Mouse (Mus musculus): ENCODE data around the gene Zmynd12.

The Zmynd12 gene
- long read RNA-seq, experiment 1, partial matches to known transcripts = 0 of 6 reads
- long read RNA-seq, experiment 1, other reads (novel, unspliced or antisense) = 2 of 6 reads
- long read RNA-seq, experiment 2, partial matches to known transcripts = 3 of 6 reads
- long read RNA-seq, experiment 2, other reads (novel, unspliced or antisense) = 3 of 6 reads

DNA sequence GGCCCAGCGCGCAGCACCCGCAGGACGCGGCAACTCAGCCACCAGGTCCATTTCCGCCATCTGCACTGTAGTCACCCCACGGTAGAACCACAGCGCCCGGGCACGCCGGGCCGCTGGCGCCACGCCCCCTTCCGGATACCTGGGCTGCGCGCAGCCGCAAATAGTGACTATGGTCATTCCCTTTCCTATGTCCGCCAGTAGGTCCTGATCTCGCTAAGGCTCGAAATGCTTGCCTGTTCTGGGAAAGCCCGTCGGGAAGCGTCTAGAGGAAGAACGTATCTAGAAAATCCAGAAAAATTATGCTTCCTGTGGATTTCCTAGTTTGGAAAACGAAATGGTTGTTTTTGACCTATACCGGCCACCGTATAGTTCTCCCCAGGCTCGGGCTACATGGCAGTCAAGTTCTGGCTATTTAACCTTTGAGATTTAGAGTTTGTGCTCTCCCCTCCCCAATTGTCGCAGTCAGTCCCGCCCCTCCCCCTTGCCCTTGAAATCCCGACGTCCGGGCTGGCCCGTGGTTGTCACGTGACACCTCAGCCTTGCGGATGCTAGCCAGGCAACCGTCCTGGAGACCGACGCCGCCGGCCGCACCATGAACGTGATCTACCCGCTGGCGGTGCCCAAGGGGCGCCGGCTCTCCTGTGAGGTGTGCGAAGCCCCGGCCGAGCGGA lies at the start of gene Zmynd12, which contains the start of gene Ppcs:
Zmynd12 (plus strand) TSS at position 521 of the 671 bp plus-strand sequence.
Ppcs (minus strand) TSS at position 127 of the 671 bp plus-strand sequence.
- intact Hi-C loops (cut with DNase I) = loop anchor here (5.0 to 10.0 kb wide), 2 partner anchors 115 to 178 kb away; partner anchors contain the start of genes Foxj3 and Frg2f1

DNA sequence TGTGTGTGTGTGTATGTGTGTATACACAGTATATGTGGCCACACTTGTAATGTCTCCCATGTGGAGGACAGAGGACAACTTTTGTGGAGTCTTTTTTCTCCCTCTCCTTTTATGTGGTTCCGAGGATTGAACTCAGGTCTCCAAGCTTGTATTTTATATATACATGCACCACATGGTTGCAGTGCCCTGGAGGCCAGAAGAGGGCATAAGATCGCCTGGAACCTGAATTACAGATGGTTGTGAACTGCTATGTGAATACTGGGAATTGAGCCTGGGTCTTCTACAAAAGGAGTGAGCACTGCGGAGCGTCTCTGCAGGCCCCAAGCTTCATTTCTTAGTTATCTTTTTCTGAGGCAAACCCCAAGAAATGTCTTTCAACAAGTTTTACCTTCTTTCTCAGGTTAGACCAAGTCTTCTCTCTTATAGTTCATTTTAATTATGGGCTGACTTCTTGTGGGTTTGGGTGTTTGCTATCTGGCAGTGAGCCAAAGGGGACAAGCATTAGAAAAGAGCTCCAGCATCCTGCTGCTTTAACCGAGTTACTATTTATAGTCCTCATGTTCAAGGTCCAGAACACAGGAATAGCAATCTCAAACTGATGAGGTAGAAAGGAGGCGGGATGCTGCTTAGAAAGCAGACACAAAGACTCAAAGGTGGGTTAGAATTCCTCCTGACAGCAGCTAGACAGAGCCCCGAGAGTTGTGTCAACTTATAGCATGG lies 41.0 kb upstream of the Zmynd12 start:
- intact Hi-C loops (cut with DNase I) = no loop called here

DNA sequence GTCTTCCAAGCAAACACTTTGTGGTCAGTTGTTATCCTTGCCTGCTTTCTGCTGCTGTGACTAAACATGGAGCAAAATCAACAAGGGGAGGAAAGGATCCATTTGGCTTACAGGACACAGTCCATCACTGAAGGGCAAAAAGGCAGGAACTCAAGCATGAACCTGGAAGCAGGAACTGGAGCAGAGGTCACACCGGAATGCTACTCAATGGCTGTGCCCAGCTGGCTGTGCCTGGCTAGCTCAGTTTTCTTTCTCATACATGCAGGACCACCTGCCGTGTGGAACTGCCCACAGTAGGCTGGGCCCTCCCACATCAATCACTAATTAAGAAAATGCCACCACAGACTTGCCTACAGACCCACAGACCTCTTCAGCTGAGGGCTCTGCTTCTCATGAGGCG lies 33.4 kb upstream of the Zmynd12 start:
- intact Hi-C loops (cut with DNase I) = no loop called here

GRCm38 (mm10) chr4:119390369-119390768 lies 32.2 kb upstream of the Zmynd12 start:
- intact Hi-C loops (cut with DNase I) = loop anchor here (10.0 kb wide), 1 partner anchor 74 kb away; no protein-coding TSS in a partner anchor

DNA sequence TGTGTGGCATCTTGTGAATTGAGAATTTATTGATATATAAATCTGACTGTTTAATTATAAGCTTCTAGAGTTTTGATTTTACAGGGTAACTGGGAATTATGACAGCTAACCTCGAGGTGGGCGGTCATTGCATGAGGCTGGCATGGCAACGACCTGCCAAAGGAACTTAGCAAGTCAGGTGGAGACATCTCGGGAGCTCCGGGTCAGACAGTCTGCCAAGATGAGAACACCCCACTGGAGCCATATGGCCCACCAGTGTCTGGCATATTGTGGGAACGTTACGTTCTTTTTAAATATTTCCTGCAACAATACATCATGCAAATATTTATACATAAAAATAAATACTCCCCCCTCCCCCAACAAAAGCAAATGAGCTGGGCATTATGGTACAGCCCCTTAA lies 23.9 kb upstream of the Zmynd12 start:
- intact Hi-C loops (cut with DNase I) = loop anchor here (10.0 kb wide), 1 partner anchor 66 kb away; no protein-coding TSS in a partner anchor

DNA sequence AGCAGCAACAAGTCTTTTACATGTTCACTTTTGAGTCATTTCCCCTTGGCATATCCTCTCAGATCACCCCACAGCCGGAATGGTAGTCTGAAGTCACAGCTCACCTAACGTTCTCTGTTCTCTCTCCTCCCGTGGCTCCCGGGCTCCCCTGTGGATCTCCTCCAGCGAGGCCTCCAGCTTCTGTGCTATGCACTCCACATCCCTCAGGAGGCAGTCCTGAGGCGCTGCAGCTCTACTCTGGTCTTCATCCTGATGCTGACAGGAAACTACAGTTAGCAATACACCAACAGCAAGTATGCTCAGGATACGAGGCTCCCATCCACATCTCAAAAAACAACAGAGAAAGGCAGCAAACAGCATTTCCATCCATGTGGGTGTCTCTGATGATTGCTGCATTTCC lies 21.7 kb upstream of the Zmynd12 start:
- intact Hi-C loops (cut with DNase I) = no loop called here

DNA sequence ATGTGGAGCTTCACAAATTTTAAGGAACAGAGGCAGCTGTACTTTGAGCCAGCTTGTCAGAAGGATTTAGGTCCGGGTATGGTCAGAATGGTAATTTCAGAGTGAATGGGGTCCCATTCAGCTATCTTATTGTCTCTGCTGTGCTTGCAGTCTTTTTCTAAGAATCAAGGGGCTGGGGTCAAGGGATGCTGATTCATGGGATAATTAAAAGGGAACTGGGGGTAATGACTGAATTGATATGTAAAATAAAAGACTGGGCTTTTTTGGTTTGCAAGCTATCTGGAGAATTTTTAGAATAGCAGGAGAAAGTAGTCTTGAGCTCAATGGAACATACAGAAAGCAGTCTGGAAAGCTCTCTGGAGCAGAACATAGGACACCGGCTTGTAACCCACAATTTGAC lies 19.2 kb upstream of the Zmynd12 start:
- intact Hi-C loops (cut with DNase I) = no loop called here

- intact Hi-C loops (cut with DNase I) = no loop called here
These were observed 10.6 kb upstream of the Zmynd12 start for GRCm38 (mm10) chr4:119411877-119412650.

DNA sequence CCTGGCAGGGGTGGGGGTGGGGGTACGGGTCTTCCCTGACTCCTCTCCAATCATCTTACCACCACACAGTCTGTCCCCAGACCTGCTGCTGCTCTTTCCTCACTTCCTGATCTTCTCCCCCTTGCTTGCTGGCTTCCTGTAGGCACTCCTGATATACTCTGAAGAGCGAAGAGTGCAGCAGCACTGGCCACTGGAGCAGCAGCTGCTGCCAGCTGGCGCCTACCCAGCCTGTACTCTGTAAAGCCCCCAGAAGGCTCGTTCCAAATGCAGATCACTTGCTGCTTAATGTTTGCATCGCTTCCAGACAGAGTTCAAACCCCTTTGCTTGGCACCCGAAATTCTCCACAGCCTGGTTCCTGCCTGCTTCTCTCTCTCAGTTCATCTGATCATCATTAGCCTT lies 9.8 kb upstream of the Zmynd12 start:
- intact Hi-C loops (cut with DNase I) = no loop called here

- intact Hi-C loops (cut with DNase I) = no loop called here
These were observed 7.4 kb upstream of the Zmynd12 start, which contains the start of gene Ccdc30 for GRCm38 (mm10) chr4:119415072-119415753. Ccdc30 (minus strand) TSS chr4:119415521.

DNA sequence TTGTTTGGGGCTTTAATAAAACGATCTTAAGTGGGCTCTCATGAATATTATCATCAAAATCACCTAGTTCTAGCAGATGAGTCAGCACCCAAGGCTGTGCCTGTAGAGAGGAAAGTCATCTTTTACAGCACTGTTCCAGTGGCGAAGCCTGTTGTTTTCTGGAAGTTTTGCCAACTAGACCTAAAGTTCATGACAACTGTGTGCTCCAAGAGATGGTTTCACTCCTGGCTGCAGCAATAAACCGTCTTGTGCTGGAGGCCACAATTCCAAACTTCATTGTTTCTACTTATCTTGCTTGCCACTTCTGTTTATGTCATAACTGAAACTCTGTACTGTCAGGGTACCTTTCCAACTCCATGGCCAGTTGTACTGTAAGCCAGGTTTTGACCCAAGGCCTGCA lies 5.3 kb upstream of the Zmynd12 start:
- intact Hi-C loops (cut with DNase I) = no loop called here

GRCm38 (mm10) chr4:119417894-119418293 lies 4.7 kb upstream of the Zmynd12 start:
- intact Hi-C loops (cut with DNase I) = no loop called here

- intact Hi-C loops (cut with DNase I) = loop anchor here (5.0 to 10.0 kb wide), 2 partner anchors 116 to 176 kb away; partner anchors contain the start of genes Foxj3 and Frg2f1
These were observed 1.4 kb upstream of the Zmynd12 start for GRCm38 (mm10) chr4:119421191-119421590.

DNA sequence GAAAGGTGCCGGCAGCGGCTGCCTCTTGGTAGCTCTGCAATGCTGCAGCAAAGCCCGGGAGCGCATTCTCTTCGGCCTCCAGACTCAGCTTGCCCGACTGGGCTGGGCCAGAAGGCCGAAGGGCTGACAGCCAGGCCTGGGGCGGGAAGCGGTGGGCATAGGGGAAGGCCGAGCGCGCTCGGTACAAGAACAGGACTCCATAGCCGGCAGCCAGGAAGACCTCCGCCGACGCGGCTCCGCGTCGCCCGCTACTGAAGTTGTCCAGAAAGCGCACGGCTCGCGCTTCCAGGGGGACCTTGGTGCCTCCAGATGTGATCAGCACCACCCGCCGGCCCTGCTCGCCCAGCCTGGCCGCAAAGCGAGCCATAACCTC lies 707 bp upstream of the Zmynd12 start:
- intact Hi-C loops (cut with DNase I) = loop anchor here (5.0 to 10.0 kb wide), 2 partner anchors 115 to 177 kb away; partner anchors contain the start of genes Foxj3 and Frg2f1

DNA sequence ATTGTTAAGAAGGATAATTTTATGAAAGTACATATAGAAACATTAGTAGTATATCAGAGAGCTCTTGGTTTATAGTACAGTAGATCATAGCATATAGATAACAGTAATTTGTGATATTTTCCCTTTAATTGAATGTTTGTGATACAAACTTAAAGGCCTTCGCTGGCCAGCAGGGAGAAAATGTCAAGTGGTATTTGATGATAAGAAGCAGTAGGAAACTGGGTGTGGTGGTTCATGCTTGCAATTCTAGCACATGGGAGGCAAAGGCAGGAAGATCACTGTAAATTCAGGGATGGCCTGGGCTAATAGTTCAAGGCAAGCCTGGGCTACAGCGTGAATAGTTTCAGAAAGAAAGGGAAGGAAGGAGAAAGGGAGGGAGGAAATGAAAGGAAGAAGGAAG lies 2.5 kb downstream of the Zmynd12 start:
- intact Hi-C loops (cut with DNase I) = loop anchor here (10.0 kb wide), 1 partner anchor 180 kb away; no protein-coding TSS in a partner anchor

DNA sequence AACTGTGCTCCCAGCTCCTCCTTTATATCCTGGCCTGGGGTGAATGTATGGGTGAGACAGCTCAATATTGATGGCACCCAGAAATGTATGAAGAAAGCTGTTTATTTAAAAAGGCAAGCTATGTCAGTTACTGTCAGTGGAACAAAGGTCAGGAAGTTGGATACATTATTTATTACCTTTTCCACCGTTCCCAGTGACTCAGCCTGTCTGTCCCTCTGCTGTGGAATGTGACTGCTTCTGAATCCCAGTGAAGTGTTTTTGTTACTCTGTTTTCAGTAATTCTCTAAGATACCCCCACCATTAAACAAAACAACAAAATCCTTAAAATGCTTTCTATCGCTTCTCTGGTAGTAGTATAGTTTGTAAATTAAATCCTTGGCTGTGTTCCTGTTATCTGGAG lies 3.0 kb downstream of the Zmynd12 start:
- intact Hi-C loops (cut with DNase I) = loop anchor here (10.0 kb wide), 1 partner anchor 181 kb away; no protein-coding TSS in a partner anchor

DNA sequence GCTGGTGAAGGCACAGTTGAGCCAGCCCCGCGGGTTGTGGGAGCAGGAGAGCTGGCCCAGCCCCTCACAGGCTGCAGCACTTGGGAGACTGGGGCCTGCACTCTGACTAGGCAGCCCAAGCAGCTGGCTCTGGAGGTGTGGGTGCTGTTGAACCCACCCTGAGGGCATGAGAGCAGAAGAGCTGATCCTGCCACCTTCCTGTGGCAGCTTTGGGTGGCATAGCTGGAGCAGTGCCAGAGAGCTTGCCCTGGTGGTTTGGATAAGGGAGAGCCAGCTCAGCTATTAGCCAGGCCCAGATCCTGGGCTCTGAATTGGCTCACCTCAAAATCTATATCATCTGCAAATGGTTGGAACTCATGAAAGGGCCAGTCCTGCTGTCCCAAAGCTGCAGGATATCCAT lies 5.1 kb downstream of the Zmynd12 start:
- intact Hi-C loops (cut with DNase I) = loop anchor here (10.0 kb wide), 1 partner anchor 183 kb away; no protein-coding TSS in a partner anchor

- intact Hi-C loops (cut with DNase I) = no loop called here
These were observed 8.1 kb downstream of the Zmynd12 start for GRCm38 (mm10) chr4:119430678-119431077.

DNA sequence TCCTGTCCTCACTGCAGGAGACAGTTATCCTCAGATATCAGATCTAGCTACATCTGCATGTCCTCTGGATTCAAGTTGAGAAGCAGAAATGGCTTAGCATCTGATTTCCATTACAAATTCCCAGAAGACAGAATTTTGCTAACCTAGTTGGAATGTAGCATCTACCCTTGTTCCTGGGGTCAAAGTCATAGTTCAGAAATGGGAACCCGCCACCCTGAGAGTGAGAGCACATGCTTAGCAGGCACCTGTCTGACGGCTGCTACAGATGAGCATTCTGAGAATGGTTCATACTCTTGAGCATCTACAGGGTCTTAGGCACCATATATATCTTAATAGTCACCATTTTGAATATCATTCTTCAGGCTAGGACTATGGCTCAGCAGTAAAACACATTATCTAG lies 15.3 kb downstream of the Zmynd12 start:
- intact Hi-C loops (cut with DNase I) = no loop called here

DNA sequence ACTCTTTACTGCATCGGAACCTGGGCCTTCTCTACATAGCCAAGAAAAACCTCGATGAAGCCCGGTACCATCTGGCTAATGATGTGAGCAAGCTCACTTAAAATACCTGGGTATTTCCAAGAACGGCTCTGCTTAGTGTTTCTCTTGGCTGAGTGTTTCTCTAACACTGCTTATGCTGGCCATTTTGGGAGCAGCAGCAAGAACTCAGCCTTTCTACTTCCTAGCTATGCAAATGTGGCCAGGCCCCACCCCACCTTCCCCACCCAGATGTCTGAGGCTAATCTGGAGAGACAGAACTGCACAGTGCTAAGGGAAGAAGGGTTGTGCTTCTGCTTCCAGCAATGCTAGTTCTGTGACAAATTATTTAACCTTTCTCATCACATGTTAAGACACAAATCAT lies 19.2 kb downstream of the Zmynd12 start:
- intact Hi-C loops (cut with DNase I) = no loop called here
